Mouse (Mus musculus) olfactory bulb, adult 2 months (tissue): ENCODE data around the gene Arl5c. TPM values are rescaled to one million over a fixed set of nuclear protein-coding genes. Genes with fewer than 3 reads are reported as not detected.

Source experiments
- H3K27ac ChIP-seq: fragments of 200-500 bp; 2 replicates; pipeline ENCODE4 v1.5.1; 2012; ENCODE audit warnings: low read depth, low read length; ENCODE audit not compliant: insufficient read depth
- H3K4me1 ChIP-seq: fragments of 200-500 bp; 2 replicates; pipeline ENCODE4 v1.6.1; 2012; ENCODE audit warnings: low read length; ENCODE audit not compliant: control insufficient read depth, insufficient read depth
- H3K4me3 ChIP-seq: fragments of 200-500 bp; 2 replicates; pipeline ENCODE4 v1.5.1; 2012; ENCODE audit warnings: mild to moderate bottlenecking, low read depth, low read length, moderate library complexity; ENCODE audit not compliant: insufficient read depth
- CTCF ChIP-seq: fragments of 200-500 bp; IDR thresholded peaks from 2 replicates; pipeline ENCODE4 v1.5.1; 2012; ENCODE audit warnings: low read depth, mild to moderate bottlenecking, low read length, moderate library complexity; ENCODE audit not compliant: insufficient read depth
- POLR2A ChIP-seq: fragments of 200-500 bp; IDR thresholded peaks from 2 replicates; pipeline ENCODE4 v1.6.1; 2012; ENCODE audit warnings: mild to moderate bottlenecking, low read depth, low read length, moderate library complexity; ENCODE audit not compliant: insufficient read depth
- WGBS: fragments of 180-500 bp; shearing (Covaris S2); methylation state at CpG from one replicate; pipeline ENCODE4 v1.1.7; 2018; 5-methylcytosine and 5-hydroxymethylcytosine counted together
- polyA plus RNA-seq: library from polyadenylated mRNA; stranded (reverse); fragments of >200 nt; gene quantifications from 2 replicates; pipeline ENCODE4 v1.2.4, GENCODE M21; 2012; ENCODE audit warnings: low replicate concordance; ENCODE audit not compliant: missing spikeins, insufficient read depth, insufficient read length

Arl5c gene
- polyA plus RNA-seq, 1 experiment: not detected

GRCm38 (mm10) chr11:97999748-98000147 lies 3.8 kb upstream of the Arl5c start:
- Histone ChIP-seq H3K27ac (no peak overlapping the region), H3K4me1 (peaks cover 61% of the 10 kb centered on the region), H3K4me3 (no peak overlapping the region)
- TF ChIP-seq CTCF: no peak
- TF ChIP-seq POLR2A: no peak
- WGBS: 45% methylated on average over 5 of the region's 5 CpGs

GRCm38 (mm10) chr11:97998898-97999608 lies 3.1 kb upstream of the Arl5c start:
- Histone ChIP-seq H3K27ac (no peak overlapping the region), H3K4me3 (no peak overlapping the region), H3K4me1 (peaks cover 62% of the 10 kb centered on the region)
- TF ChIP-seq POLR2A (no peak), CTCF (no peak)
- WGBS: 29% methylated on average over 7 of the region's 7 CpGs

- no peak overlapping the region for H3K27ac ChIP-seq
- WGBS: 79% methylated on average over 11 of the region's 11 CpGs
- no peak for TF ChIP-seq POLR2A
- TF ChIP-seq CTCF: no peak
- peaks cover 57% of the 10 kb centered on the region for H3K4me1 ChIP-seq
- no peak overlapping the region for H3K4me3 ChIP-seq
Measured at GRCm38 (mm10) chr11:97998074-97998793, 2.3 kb upstream of the Arl5c start.

GRCm38 (mm10) chr11:97997387-97997960 lies 1.5 kb upstream of the Arl5c start:
- Histone ChIP-seq H3K27ac (no peak overlapping the region), H3K4me1 (peaks cover 49% of the 10 kb centered on the region), H3K4me3 (no peak overlapping the region)
- whole genome bisulfite sequencing: 70% methylated on average over 8 of the region's 8 CpGs
- TF ChIP-seq POLR2A (no peak), CTCF (no peak)

GRCm38 (mm10) chr11:97996691-97997090 lies 710 bp upstream of the Arl5c start:
- Histone ChIP-seq H3K4me1 (peaks cover 42% of the 10 kb centered on the region), H3K4me3 (no peak overlapping the region), H3K27ac (no peak overlapping the region)
- TF ChIP-seq CTCF (no peak), POLR2A (no peak)
- 77% methylated on average over 1 of the region's 1 CpGs for WGBS

GRCm38 (mm10) chr11:97994539-97995100 lies 1.4 kb downstream of the Arl5c start:
- Histone ChIP-seq H3K27ac (no peak overlapping the region; the same call in 1 of the 2 replicates), H3K4me1 (peaks cover 31% of the 10 kb centered on the region), H3K4me3 (peak overlapping the region; percentile 60)
- TF ChIP-seq CTCF: peak; percentile 85
- TF ChIP-seq POLR2A: no peak
- 10% methylated on average over 13 of the region's 13 CpGs for whole genome bisulfite sequencing

- TF ChIP-seq POLR2A (no peak), CTCF (no peak)
- H3K27ac ChIP-seq: peak overlapping the region; percentile 63
- peaks cover 20% of the 10 kb centered on the region for H3K4me1 ChIP-seq
- WGBS: under 1% methylated on average over 26 of the region's 26 CpGs
- peak overlapping the region; percentile 70 for H3K4me3 ChIP-seq
Measured at GRCm38 (mm10) chr11:97988530-97989096, 7.4 kb downstream of the Arl5c start.

- peak overlapping the region; percentile 70 for H3K4me3 ChIP-seq
- TF ChIP-seq CTCF (peak; percentile 76), POLR2A (0 out of 2 replicates have a peak, but pooled peaks have one; percentile 20)
- under 1% methylated on average over 42 of the region's 42 CpGs for WGBS
- H3K4me1 ChIP-seq: peaks cover 20% of the 10 kb centered on the region
- peak overlapping the region; percentile 71 for H3K27ac ChIP-seq
Measured at GRCm38 (mm10) chr11:97987551-97988526, 8.1 kb downstream of the Arl5c start.
